Mouse (Mus musculus): ENCODE data around the gene Sdccag8. TPM values are rescaled to one million over a fixed set of nuclear protein-coding genes. Genes with fewer than 3 reads are reported as not detected.
A peak's percentile ranks its signal among the peaks of the same experiment; 100 is the strongest.
"Not testable (repeated sequence)": the region's sequence is repeated elsewhere in the genome, so short reads cannot be mapped to it uniquely, and the experiment has no call there.

Gene Sdccag8
- polyA plus RNA-seq, 1 experiment, result 21.3 TPM

DNA sequence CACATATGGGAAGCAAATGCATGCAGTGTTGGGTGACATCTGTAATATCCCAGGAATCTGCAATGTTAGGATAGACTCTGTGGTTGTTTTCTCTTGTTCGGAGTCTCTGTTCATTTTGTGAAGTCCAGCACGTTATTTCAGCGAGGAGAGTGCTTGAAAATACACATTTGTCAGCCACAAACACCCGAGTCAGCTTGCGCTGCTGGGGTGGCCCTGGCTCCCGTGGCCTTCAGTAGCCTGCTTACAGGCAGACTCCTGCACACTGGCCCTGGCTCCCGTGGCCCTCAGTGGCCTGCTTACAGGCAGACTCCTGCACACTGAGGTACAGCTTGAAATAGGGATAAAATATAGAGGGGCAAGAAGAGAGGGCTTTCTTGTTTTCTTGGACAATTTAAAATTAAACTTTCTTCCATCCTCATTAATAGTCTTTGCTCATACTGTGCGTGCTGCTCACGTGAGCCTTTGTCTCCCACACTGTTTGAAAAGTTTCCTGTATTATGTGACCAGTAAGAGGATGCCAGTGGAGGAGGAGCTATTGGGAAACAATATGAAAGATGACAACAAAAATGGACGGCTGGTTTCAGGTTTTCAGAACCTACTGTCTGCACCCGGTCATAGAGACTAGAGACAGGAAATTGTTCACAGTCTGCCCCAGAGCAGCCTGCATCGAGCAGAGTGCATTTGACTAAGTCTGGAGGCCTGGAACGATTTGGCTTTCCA is 119.7 kb downstream of the Sdccag8 start:
- no peak for DNase-seq (ENCODE audit: extremely low spot score in 1 of 2, low spot score in 1 of 2)

DNA sequence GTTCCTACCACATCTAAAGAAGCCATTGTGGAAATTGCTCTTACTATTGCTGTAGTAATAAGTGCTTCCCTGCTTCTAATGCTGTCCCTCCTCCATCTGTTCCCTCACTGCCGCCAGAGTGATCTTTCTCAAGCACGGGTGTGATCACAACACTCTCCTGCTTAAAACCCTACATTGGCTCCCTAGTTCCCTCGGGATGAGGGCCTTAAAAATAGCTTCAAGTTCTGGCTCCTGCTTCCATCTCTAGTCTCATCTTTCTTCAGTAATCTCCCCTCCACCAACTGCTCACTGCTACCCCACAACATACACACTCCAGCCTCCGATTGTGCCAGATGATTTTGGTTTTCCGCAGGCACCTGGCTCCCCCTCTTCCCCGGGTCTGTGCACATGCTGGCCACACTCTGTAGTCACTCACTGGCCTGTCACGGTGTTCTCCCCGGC is 125.5 kb downstream of the Sdccag8 start:
- DNase-seq (ENCODE audit: extremely low spot score in 1 of 2, low spot score in 1 of 2), result peak; percentile 35 to 65

DNA sequence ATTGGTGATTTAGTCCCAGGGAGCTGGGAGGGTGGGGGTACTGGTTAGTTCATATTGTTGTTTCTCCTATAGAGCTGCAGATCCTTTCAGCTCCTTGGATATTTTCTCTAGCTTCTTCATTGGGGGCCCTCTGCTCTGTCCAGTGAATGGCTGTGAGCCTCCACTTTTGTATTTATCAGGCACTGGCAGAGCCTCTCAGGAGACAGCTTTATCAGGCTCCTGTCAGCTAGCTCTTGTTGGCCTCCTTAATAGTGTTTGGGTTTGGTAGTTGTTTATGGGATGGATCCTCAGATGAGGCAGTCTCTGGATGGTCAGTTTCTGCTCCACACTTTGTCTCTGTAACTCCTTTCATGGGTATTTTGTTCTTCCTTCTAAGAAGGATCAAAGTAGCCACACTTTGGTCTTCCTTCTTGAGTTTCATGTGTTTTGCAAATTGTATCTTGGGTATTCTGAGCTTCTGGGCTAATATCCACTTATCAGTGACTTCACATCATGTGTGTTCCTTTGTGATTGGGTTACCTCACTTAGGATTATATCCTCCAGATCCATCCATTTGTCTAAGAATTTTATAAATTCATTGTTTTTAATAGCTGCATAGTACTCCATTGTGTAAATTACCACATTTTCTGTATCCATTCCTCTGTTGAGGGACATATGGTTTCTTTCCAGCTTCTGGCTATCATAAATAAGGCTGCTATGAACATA is 127.0 kb downstream of the Sdccag8 start:
- not testable (repeated sequence) for DNase-seq (ENCODE audit: extremely low spot score in 1 of 2, low spot score in 1 of 2)

DNA sequence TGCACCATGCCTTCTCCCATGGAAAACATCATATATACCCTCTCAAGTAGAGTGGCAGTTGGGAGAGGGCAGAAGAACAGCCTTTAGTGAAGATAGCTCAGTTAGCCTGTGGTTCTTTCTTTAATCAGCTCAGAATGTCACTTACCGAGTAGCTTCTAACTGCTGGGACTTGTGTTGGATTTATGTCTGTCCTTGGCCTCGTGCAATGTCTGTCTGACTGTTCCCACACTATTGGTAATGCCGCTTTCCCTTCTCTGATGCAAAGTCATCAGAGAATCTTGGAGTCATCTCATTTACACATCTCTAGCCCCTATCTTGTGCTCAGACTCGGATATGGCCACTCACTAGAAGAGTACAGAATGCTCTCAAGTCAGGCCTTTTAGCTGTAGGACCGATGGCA is 128.7 kb downstream of the Sdccag8 start:
- no peak for DNase-seq (ENCODE audit: extremely low spot score in 1 of 2, low spot score in 1 of 2)

DNA sequence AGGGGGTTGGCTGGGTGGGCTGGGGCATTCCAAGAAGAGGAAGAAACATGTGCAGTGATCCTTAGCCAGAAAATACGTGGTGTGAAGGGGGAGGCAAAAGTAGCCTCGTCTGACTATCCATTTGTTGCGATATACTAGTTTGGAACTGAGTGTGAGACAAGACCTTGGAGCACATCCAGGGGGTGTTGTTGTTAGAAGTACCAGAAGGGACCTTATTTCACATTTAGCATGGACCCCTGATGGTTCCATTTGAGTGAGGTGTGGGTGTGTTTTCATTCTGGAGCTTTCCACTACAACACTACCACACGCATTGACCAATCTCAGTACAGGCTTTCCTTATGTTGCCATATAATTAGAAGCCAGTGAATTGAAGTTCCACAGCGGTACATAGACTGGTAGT is 129.5 kb downstream of the Sdccag8 start:
- no peak for DNase-seq (ENCODE audit: extremely low spot score in 1 of 2, low spot score in 1 of 2)

DNA sequence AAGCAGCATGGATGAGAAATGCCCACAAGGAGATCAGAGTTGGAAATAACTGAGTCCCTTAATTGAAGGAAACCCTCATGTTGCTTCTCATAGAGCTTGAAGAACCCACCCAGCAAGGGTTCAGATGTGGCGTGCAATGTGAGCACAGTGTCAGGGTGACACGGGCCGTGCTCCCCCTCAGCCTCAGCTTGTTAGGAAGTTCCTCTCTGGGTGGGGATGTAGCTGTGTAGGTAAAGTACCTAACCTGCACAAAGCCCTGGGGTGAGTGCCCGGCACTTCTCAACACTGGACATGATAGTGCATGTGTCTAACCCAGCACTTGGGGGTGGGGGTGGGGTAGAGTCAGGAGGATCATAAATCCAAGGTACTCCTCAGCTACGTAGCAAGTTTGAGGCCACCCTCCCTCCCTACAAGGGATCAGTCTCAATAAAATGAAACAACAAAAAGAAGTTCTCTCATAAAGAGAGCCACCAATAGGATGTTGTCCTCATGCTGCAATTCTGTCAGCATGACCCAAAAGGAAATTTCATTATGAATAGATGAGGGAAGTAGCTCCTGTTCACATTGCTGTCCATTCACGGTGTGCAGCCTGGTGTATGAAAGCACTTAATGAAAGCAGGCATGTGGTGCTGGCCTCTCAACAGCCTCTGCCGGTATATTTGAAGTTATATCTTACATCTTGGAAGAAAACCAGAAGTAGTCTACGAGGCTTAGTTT is 130.2 kb downstream of the Sdccag8 start:
- no peak for DNase-seq (ENCODE audit: extremely low spot score in 1 of 2, low spot score in 1 of 2)

DNA sequence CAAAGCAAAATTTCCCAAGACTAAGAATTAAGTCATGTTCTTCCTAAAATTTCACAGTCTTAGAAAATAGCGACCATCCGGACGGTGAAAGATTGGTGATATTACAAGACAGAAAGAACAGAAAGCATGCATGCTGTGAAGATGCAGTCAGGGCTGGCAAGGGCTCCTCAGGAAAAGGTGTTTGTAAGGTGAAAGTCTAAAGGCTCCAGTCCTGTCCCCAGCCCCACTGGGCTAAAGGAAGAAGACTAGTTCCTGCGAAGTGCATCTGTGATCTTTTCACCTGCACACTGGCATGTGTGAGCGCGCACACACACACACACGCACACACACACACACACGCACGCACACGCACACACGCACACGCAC is 130.7 kb downstream of the Sdccag8 start:
- DNase-seq (ENCODE audit: extremely low spot score in 1 of 2, low spot score in 1 of 2), result no peak

DNA sequence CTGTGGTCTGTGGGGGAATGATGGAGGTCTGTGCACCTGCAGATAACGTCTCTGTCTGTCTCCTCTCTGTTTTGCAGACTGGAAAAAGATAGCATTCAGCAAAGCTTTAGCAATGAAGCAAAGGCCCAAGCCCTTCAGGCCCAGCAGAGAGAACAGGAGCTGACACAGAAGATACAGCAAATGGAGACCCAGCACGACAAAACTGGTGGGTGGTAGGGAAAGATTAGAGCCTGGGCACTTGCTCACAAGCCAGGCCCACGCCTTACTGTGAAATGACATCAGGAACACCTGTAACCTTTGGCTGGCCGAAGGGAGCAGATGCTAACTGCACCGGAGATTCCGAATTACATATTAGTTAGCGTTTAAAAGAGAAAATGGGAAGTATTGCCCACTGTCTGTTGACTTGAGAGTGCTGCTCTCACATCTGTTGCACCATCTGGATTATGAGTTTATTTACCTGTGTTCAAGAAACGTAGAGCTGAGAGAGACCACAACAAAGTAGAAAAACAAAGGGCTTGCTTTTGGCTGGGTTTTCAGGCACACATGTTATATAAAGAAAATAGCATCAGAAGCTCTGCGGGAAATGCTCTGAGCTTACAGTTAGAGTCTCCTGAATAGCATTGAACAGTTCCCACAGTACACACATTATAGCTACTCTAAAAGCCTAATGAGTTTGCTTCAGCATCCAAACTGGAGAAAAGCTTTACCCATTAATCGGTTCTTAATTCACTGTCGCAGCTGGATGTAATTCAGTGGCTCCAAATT is 131.8 kb downstream of the Sdccag8 start:
- DNase-seq (ENCODE audit: extremely low spot score in 1 of 2, low spot score in 1 of 2), result no peak

DNA sequence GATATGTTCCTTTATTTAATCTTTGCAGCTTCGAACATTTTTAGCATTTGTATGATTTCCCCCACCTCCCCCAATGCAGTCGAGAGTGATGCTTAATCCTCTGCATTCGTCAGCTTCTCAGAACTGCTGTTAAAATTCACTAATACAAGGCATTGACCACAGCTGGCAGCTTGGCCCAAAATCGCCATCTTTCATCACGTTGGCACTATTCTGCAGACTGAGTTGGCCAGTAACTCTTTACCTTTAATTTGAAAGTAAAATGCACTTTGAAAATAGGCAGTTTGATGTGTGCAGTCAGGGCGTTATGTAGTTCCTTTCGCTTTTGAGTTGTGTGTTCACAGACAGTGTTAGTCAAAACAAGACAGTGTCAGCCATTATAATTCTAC is 132.3 kb downstream of the Sdccag8 start:
- DNase-seq (ENCODE audit: extremely low spot score in 1 of 2, low spot score in 1 of 2), result no peak

DNA sequence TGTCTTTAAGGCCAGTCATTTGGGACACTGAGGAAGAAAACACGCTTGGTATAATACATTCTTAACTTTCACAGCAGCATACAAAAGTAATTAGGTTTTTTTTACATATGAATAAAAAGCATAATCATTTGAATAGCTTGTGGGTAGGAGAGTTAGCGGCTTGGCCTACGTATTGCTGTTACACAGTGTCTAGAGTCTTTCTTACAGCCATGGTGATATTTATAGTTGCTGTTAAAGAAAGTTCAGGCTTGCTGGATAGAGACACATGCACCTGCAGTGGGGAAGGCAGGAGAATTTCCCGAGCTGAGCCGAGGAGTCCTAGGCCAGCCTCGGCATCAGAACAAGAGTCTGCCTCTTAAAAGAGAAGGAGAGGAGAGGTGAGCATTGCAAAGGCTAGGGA is 134.4 kb downstream of the Sdccag8 start:
- DNase-seq (ENCODE audit: extremely low spot score in 1 of 2, low spot score in 1 of 2), result peak in 1 of 2 experiments; percentile 42

DNA sequence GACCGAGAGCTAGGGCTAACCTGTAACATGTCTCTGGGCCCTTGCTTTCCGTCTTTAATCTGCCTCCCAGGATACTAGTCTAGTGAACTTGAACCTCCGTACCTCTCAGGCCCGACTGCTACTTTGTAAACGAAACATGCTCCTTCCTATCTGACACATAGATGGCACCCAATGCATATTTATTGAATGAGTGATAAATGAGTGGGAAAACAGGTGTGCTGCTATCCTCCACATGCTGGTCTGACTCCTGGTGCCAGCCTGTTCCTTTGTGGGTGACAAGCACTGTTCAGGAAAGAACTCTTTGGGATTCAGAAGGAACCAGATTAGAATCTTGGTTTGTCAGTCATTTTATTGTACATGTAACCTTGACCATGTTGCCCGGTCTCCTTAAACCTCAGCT is 134.9 kb downstream of the Sdccag8 start:
- no peak for DNase-seq (ENCODE audit: extremely low spot score in 1 of 2, low spot score in 1 of 2)

DNA sequence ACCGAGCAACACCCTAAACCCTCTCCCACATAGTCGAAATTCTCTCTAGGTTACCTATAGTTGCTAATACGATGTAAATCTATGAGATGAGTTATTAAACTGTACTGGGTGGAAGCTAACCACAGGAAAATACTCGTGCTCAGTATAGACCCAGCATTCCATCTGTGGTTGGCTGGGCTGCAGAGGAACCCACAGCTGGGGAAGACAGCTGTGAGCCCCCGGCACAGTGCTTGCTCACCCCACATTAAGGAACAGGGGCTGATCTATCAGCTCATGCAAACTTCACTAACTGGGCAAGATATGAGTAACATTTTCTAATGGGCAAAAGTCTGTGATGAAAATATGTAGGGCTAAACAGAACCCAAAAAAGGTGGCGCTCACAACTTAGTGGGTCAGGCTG is 135.6 kb downstream of the Sdccag8 start:
- no peak for DNase-seq (ENCODE audit: extremely low spot score in 1 of 2, low spot score in 1 of 2)

DNA sequence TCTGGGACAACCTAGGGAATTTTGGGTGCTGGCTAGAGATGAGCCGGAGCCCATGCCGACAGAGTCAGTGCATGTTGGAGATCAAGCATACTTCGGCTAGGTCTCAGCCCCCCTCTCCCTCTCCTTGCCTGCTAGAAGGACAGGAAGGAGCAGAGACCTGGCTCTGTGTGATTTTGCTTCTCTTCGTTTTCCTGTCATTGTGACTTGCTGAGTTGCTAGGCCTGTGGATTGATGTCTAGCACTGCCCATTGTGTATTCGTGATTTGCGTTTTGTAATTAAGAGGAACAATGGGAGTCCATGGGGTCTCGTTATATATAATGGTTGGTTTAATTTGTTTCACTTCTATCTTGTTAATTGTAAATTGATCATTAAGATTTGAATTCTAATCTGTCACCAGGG is 137.4 kb downstream of the Sdccag8 start:
- DNase-seq (ENCODE audit: extremely low spot score in 1 of 2, low spot score in 1 of 2), result no peak

DNA sequence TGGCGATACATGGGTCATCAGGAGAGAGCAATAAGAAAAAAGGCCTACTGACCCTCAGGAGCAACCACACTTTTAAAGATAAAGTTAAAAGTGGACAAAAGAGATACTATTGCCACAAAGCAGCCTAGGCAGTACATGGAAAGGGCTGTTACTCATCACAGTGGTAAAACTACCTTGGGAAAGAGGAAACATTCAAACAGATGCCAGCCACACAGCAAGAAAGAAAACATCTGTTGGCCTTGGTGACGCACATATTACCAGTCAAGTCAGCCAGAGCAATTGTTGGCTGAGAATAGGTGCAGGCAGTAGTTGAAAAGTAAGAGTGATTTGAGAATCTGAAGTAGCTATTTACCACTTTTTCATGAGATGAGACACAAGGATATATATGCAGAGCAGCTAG is 143.9 kb downstream of the Sdccag8 start:
- no peak for DNase-seq (ENCODE audit: extremely low spot score in 1 of 2, low spot score in 1 of 2)

DNA sequence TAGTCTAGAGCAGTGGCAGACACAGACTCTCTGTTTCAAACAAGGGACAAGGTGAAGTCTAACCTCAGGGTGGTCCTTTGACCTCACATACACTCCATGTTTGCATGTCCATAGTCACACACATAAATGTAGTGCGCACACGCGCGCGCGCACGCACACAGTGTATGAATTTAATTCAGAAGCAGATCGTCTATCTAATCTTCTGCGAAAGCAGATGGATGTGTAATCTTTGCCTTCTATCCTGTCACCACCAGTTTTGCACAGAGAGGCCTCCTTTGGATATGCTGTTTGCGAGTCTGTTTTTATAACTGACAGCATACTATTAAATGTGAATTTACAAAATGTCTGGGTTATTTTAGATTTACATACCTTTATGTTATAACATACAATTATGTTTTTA is 147.3 kb downstream of the Sdccag8 start:
- no peak for DNase-seq (ENCODE audit: extremely low spot score in 1 of 2, low spot score in 1 of 2)

DNA sequence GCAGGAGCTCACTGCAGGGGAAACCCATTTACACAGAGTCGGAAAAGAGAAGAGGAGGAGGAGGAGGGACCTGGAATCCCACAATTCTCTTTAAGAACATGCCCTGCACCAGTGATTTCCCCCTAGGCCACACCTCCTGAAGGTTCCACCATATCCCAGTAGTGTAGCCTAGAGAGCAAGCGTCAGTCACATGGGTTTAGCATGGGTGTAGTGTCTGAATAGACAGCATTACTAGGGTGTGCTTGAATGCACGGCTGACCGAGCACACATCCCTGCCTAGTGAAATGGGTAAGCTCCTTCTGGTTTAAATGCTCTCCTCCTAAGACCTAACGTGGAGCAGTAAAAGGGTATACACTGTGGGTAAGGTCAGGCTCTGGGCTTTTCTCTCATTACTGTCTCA is 148.4 kb downstream of the Sdccag8 start:
- DNase-seq (ENCODE audit: extremely low spot score in 1 of 2, low spot score in 1 of 2), result no peak

DNA sequence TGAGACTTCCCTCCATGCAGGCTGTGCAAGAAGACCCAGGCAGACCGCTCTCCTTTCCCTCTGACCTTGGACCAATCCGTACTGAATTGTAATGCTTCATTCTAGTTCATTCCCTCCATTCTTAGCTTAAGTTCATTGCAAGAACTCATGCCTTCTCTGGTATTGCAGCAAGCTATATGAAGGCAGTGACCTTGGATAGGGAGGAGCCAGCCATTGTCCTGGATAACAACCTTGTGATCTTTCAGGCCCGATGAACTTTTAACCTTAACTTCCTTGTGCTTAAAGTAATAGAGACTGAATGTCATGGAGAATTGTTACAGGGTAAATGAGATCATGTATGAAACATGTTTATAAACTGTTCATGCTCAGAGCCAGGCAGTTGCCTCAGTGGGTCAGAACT is 152.8 kb downstream of the Sdccag8 start:
- no peak for DNase-seq (ENCODE audit: extremely low spot score in 1 of 2, low spot score in 1 of 2)

DNA sequence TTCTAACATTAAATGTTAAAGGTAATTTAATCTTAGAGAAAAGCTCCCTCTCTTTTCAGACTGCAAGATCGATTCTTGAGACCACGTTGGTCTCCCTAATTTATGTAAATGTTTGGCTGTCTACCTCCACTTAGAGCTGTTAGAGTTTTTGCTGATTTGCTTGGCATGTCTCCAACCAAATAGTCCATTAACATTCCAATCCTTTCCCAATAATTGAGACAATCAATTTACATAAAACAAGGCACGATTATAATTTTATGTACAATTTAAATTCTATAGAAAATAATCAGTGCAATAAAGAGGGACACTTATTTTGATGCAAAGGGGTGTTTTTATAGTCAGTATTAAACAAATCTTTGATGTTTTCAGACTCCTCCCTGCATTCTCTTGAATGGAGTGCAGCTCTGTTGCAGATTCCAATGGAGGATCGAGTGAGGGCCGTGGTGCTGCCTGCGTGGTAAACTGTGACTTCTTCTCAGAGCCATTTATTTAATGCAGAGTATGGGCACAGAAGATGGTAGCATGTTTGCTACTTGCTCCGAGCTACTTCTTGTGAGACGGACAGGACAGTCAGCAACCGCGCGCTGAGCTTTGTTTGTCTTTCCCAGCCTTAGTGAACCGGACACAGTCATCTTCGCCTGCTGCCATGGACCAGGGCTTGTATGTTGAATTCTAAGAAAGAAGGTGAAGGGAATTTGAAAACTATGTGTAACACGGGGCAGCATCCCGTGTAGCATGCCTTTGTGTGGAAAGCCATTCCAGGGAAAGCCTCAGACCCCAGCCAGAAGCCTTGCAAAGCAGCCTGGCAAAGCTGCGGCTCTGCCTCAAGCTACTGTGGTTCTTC is 156.4 kb downstream of the Sdccag8 start:
- no peak for DNase-seq (ENCODE audit: extremely low spot score in 1 of 2, low spot score in 1 of 2)

DNA sequence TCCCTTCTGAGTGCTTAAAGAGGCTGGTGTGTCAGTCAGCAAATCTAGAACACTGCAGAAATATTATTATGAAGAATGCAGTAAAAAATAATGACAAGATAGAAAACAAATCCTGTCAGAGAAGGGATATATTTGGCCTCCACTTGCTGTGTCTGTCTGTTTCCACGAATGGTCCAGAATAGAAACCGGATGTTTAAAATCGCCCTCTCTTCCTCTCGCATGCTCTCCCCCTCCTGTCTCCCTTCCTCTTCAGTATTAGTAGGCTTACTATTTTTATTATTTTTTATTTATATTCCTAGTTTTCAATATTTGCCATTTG is 157.0 kb downstream of the Sdccag8 start:
- DNase-seq (ENCODE audit: extremely low spot score in 1 of 2, low spot score in 1 of 2), result no peak

DNA sequence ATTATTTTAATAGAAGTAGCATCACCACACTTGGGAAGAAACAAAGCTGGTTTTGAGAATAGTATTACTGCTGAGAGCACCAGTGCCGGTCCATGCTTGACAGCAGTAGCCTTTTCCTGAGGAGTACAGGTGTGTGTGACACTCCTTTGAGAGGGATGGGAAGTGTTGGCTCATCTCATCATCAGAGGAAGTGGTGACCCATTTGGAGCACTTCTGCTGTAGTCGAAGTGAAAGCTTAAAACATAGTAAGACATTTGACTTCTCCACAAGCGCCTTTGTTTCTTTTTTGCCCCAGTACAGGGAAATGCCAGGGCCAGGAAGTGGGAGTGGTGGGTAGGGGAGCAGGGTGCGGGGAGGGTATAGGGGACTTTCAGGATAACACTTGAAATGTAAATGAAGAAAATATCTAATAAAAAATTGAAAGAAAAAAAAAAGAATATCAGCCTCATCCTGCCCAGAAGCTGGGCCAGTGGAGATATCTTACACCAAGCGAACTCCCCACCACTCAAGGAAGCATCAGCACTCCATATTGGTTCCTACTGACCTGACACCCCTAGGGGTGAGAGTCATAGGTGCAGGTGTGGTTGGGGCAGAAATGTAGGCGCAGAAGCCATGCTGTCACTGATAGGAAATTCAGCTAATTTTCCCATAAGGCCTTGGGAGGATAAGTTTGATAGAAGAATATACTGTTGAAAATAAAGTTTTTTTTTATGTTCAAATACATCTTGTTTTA is 159.1 kb downstream of the Sdccag8 start:
- DNase-seq (ENCODE audit: extremely low spot score in 1 of 2, low spot score in 1 of 2), result no peak
